In the genomic region with DNA sequence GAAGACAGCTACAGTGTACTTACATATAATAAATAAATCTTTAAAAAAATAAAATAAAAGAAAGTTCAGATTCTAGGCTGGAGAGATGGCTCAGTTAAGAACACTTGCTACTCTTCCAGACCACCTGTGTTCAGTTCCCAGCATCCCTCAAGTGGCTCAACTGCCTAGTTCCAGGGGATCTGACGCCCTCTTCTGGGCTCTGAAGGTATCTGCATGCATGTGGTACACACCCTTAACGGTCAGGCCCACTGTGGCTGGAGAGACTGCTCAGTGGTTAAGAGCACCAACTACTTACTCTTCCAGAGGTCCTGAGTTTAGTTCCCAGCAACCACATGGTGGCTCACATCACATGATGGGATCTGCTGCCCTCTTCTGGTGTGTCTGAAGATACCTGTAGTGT, we compare ENCODE assay signal across 35 mouse cellular contexts. TPM values are rescaled to one million over a fixed set of nuclear protein-coding genes. Genes with fewer than 3 reads are reported as not detected.
DNase-seq lines count a peak whose midpoint lies in the region; TF ChIP-seq lines count a peak whose summit lies in the region.
"Had no signal": no experiment of that assay in that cellular context is flagged by ENCODE, and none has a peak within 500 bp of the region (broad histone marks: within the 10 kb centered on the region; RNA-seq: fewer than 3 reads in every experiment).

No protein-coding gene starts in this region.

- intact Hi-C loops in gastrocnemius, adult 2 months (cut with DNase I), result no loop called here

- H3K9me3 ChIP-seq in E14TG2a.4 (ENCODE audit: low read length) (no peaks in the 10 kb centered on the region), MEL (replicated peaks; ENCODE audit: insufficient read depth, low read length) (no peaks in the 10 kb centered on the region)
- H3K9me3 ChIP-seq: embryonic facial prominence, embryonic 10.5 days; embryonic facial prominence, embryonic 15.5 days; forebrain, embryonic 12.5 days; liver, embryonic 15.5 days; lung, embryonic 15.5 days had no signal

- TF ChIP-seq CTCF in gastrocnemius, adult 2 months (IDR thresholded peaks at IDR 0.05), result peak; percentile 2; the same call in 1 of the 2 replicates
- TF ChIP-seq CTCF in layer of hippocampus, adult 2 months (conservative IDR thresholded peaks at IDR 0.05), result peak; percentile 42
- TF ChIP-seq CTCF in E14TG2a.4 (conservative IDR thresholded peaks at IDR 0.05; ENCODE audit: low read length) (peak; percentile 54), MEL (IDR thresholded peaks at IDR 0.05 in 2 of 3, conservative IDR thresholded peaks at IDR 0.05 in 1 of 3; ENCODE audit: control insufficient read depth in 1 of 3, insufficient read depth in 1 of 3, low read depth in 2 of 3, low read length in 3 of 3, poor library complexity in 1 of 3, severe bottlenecking in 1 of 3) (peak in 2 of 3 experiments; percentile 10 to 29; a peak in 1 of 6 replicates)

- no peaks in the 10 kb centered on the region for H3K79me2 ChIP-seq in MEL (ENCODE audit: control insufficient read depth, insufficient read depth, low read length, poor library complexity)

- H3K9ac ChIP-seq in MEL (ENCODE audit: control insufficient read depth, low read depth, low read length, poor library complexity, severe bottlenecking), result no peak overlapping the region
- H3K9ac ChIP-seq: embryonic facial prominence, embryonic 15.5 days; forebrain, embryonic 12.5 days; hindbrain, embryonic 14.5 days; liver, embryonic 15.5 days; lung, embryonic 15.5 days had no signal

- H3K4me1 ChIP-seq in E14TG2a.4 (replicated peaks; ENCODE audit: low read depth, low read length) (peaks cover 71% of the 10 kb centered on the region), MEL (ENCODE audit: control insufficient read depth in 1 of 2, insufficient read depth in 2 of 2, low read length in 2 of 2) (no peaks in the 10 kb centered on the region)

- H3K36me3 ChIP-seq in E14TG2a.4 (ENCODE audit: insufficient read depth, low read length) (no peaks in the 10 kb centered on the region), MEL (ENCODE audit: control insufficient read depth in 1 of 2, insufficient read depth in 2 of 2, low read length in 2 of 2) (no peaks in the 10 kb centered on the region)
- H3K36me3 ChIP-seq: forebrain, embryonic 12.5 days; liver, embryonic 15.5 days had no signal

- TF ChIP-seq RAD21 in MEL (IDR thresholded peaks at IDR 0.05; ENCODE audit: low read depth, low read length), result no peak; the same call in 1 of the 2 replicates

- TF ChIP-seq EP300 in MEL (IDR thresholded peaks at IDR 0.05; ENCODE audit: low read depth in 1 of 2, low read length in 2 of 2), result no peak

- no peak for DNase-seq in gastrocnemius, adult 2 months
- no peak for DNase-seq in gastrocnemius, adult 18-20 months (ENCODE audit: low spot score)
- DNase-seq in layer of hippocampus, adult 2 months (ENCODE audit: low spot score in 2 of 2), result no peak
- DNase-seq in layer of hippocampus, postnatal 14 days (ENCODE audit: low spot score in 2 of 2), result no peak
- no peak for DNase-seq in MEL (ENCODE audit: low read depth, low spot score)
- no peak for DNase-seq in thymus, postnatal 14 days
- no peak for DNase-seq in lung, postnatal 25 days (ENCODE audit: low spot score)
- DNase-seq: adrenal gland, postnatal 25 days; cerebellum, adult 18-20 months; cerebellum, postnatal 14 days; gastrocnemius, postnatal 25 days; heart, adult 11 months; heart, postnatal 36 days; kidney, adult 8-10 months; kidney, postnatal 10 days; layer of hippocampus, adult 9-11 months; left cerebral cortex, postnatal 4 days; lung, postnatal 36 days; thymus, adult 18-20 months; thymus, postnatal 36 days had no signal

- TF ChIP-seq POLR2A in MEL (IDR thresholded peaks at IDR 0.05; ENCODE audit: control insufficient read depth in 1 of 2, insufficient read depth in 1 of 2, low read depth in 1 of 2, low read length in 2 of 2, poor library complexity in 1 of 2), result no peak

- H3K27me3 ChIP-seq in E14TG2a.4 (ENCODE audit: insufficient read depth, low read length) (peaks cover 55% of the 10 kb centered on the region), MEL (ENCODE audit: control insufficient read depth in 1 of 2, insufficient read depth in 2 of 2, low read length in 2 of 2) (no peaks in the 10 kb centered on the region)

- no peak overlapping the region for H3K4me3 ChIP-seq in gastrocnemius, adult 2 months
- no peak overlapping the region for H3K4me3 ChIP-seq in layer of hippocampus, adult 2 months
- H3K4me3 ChIP-seq in E14TG2a.4 (replicated peaks; ENCODE audit: low read length) (no peak overlapping the region), MEL (ENCODE audit: control insufficient read depth in 1 of 2, insufficient read depth in 1 of 2, low read depth in 2 of 2, low read length in 2 of 2) (no peak overlapping the region)
- H3K4me3 ChIP-seq: embryonic facial prominence, embryonic 10.5 days; embryonic facial prominence, embryonic 15.5 days; forebrain, embryonic 12.5 days; left cerebral cortex, adult 2 months; liver, embryonic 15.5 days; lung, embryonic 15.5 days had no signal

- no peak overlapping the region for H3K27ac ChIP-seq in gastrocnemius, adult 2 months
- H3K27ac ChIP-seq in layer of hippocampus, adult 2 months, result no peak overlapping the region
- H3K27ac ChIP-seq in MEL (ENCODE audit: control insufficient read depth, low read depth, low read length), result no peak overlapping the region
- H3K27ac ChIP-seq: embryonic facial prominence, embryonic 10.5 days; embryonic facial prominence, embryonic 15.5 days; forebrain, embryonic 12.5 days; hindbrain, embryonic 14.5 days; left cerebral cortex, adult 2 months; liver, embryonic 15.5 days; lung, embryonic 15.5 days had no signal

TF ChIP-seq in MEL, 35 proteins besides CTCF, POLR2A, EP300 and RAD21:
- TF ChIP-seq MAX (IDR thresholded peaks at IDR 0.05; ENCODE audit: low read length), result no peak
- TF ChIP-seq SMC3 (IDR thresholded peaks at IDR 0.05; ENCODE audit: low read depth, low read length), result peak; percentile 31
- no peak for TF ChIP-seq RCOR1 (IDR thresholded peaks at IDR 0.05; ENCODE audit: low read depth, low read length)
- no peak for TF ChIP-seq CHD2 (IDR thresholded peaks at IDR 0.05; ENCODE audit: low read length)

RNA-seq across cellular contexts. Expression of gene Gpr153, which starts 3.9 kb away (rescaled TPM):
- total RNA-seq in gastrocnemius, adult 2 months (2021), result 1 to 10 TPM; 3.4 to 7.3 TPM
- total RNA-seq in gastrocnemius, adult 18-20 months (2021), result 1 to 10 TPM; 3.4 to 4.5 TPM
- total RNA-seq in layer of hippocampus, adult 2 months (2021), result 1 to 10 TPM; 5.6 to 6.4 TPM
- 10 to 100 TPM in 1 of 2 experiments, 1 to 10 TPM in 1; 8.9 to 14.4 TPM for total RNA-seq in layer of hippocampus, postnatal 14 days (2021)
- total RNA-seq in MEL (2012; rRNA removed), result not detected in 2 replicates
- under 1 TPM in 1 of 2 experiments, not detected in 1; 0.08 TPM for polyA plus RNA-seq in MEL (2012; ENCODE audit: insufficient read depth in 1 of 2, insufficient read length in 2 of 2, low read depth in 1 of 2, low replicate concordance in 2 of 2, missing spikeins in 1 of 2)

RNA-seq across cellular contexts. Expression of gene Hes3, which starts 13.5 kb away (rescaled TPM):
- total RNA-seq in gastrocnemius, adult 2 months (2021), result not detected
- not detected for total RNA-seq in gastrocnemius, adult 18-20 months (2021)
- not detected for total RNA-seq in layer of hippocampus, adult 2 months (2021)
- total RNA-seq in layer of hippocampus, postnatal 14 days (2021), result not detected
- not detected in 2 replicates for total RNA-seq in MEL (2012; rRNA removed)
- polyA plus RNA-seq in MEL (2012; ENCODE audit: insufficient read depth in 1 of 2, insufficient read length in 2 of 2, low read depth in 1 of 2, low replicate concordance in 2 of 2, missing spikeins in 1 of 2), result under 1 TPM in 1 of 2 experiments, not detected in 1; 0.04 TPM
- total RNA-seq: adrenal gland, adult 18-20 months; adrenal gland, postnatal 25 days; gastrocnemius, postnatal 25 days; heart, postnatal 36 days; megakaryocyte, adult 5-6 weeks had no signal
- polyA plus RNA-seq: embryonic facial prominence, embryonic 15.5 days; heart, embryonic 11.5 days; heart, embryonic 16.5 days; inflammation-experienced regulatory T-cells, adult 6 months; large intestine, adult 2 months; liver, embryonic 15.5 days; lung, embryonic 15.5 days; small intestine, adult 2 months had no signal

RNA-seq across cellular contexts. Expression of gene Icmt, which starts 19.1 kb away (rescaled TPM):
- 10 to 100 TPM; 18.1 to 19.3 TPM for total RNA-seq in gastrocnemius, adult 2 months (2021)
- 10 to 100 TPM; 19.8 to 19.9 TPM for total RNA-seq in gastrocnemius, adult 18-20 months (2021)
- total RNA-seq in layer of hippocampus, adult 2 months (2021), result 10 to 100 TPM; 42.3 to 43.0 TPM
- total RNA-seq in layer of hippocampus, postnatal 14 days (2021), result 10 to 100 TPM; 33.8 to 34.6 TPM
- total RNA-seq in MEL (2012; rRNA removed), result 30.3 and 30.4 TPM in 2 replicates
- 10 to 100 TPM in 1 of 2 experiments, not detected in 1; 50.8 TPM for polyA plus RNA-seq in MEL (2012; ENCODE audit: insufficient read depth in 1 of 2, insufficient read length in 2 of 2, low read depth in 1 of 2, low replicate concordance in 2 of 2, missing spikeins in 1 of 2)

RNA-seq across cellular contexts. Expression of gene Rnf207, which starts 40.9 kb away (rescaled TPM):
- not detected for total RNA-seq in gastrocnemius, adult 2 months (2021)
- total RNA-seq in gastrocnemius, adult 18-20 months (2021), result not detected
- total RNA-seq in layer of hippocampus, adult 2 months (2021), result 1 to 10 TPM; 6.5 to 7.7 TPM
- total RNA-seq in layer of hippocampus, postnatal 14 days (2021), result 1 to 10 TPM; 2.6 to 6.0 TPM
- not detected in 2 replicates for total RNA-seq in MEL (2012; rRNA removed)
- polyA plus RNA-seq in MEL (2012; ENCODE audit: insufficient read depth in 1 of 2, insufficient read length in 2 of 2, low read depth in 1 of 2, low replicate concordance in 2 of 2, missing spikeins in 1 of 2), result under 1 TPM in 1 of 2 experiments, not detected in 1; 0.36 TPM
- total RNA-seq: gastrocnemius, postnatal 25 days; megakaryocyte, adult 5-6 weeks had no signal
- polyA plus RNA-seq: inflammation-experienced regulatory T-cells, adult 6 months had no signal

RNA-seq across cellular contexts. Expression of gene Rpl22, which starts 47.6 kb away (rescaled TPM):
- 100 to 1,000 TPM; 235 to 261 TPM for total RNA-seq in gastrocnemius, adult 2 months (2021)
- 100 to 1,000 TPM; 249 to 251 TPM for total RNA-seq in gastrocnemius, adult 18-20 months (2021)
- total RNA-seq in layer of hippocampus, adult 2 months (2021), result 100 to 1,000 TPM; 186 to 202 TPM
- total RNA-seq in layer of hippocampus, postnatal 14 days (2021), result 100 to 1,000 TPM; 227 to 233 TPM
- total RNA-seq in MEL (2012; rRNA removed), result 1,745 and 1,792 TPM in 2 replicates
- 1,000 to 10,000 TPM in 1 of 2 experiments, not detected in 1; 1,885 TPM for polyA plus RNA-seq in MEL (2012; ENCODE audit: insufficient read depth in 1 of 2, insufficient read length in 2 of 2, low read depth in 1 of 2, low replicate concordance in 2 of 2, missing spikeins in 1 of 2)

Comparison
In these comparisons a context has a peak if more than half of its experiments do, and no peak if none do; other contexts are left out.
1. CTCF ChIP-seq: peak in every context shown above with its lines; median percentile 54 in E14TG2a.4; 42 in layer of hippocampus, adult 2 months; 20 in MEL; 2 in gastrocnemius, adult 2 months.